Mouse (Mus musculus): ENCODE measurements around the gene Ankrd6.
A peak's percentile ranks its signal among the peaks of the same experiment; 100 is the strongest.

Ankrd6 gene

GRCm38 (mm10) chr4:32860184-32860965, 90.3 kb downstream of the Ankrd6 start:
- DNase-seq (ENCODE audit: low spot score in 2 of 2), result no peak

- DNase-seq (ENCODE audit: low spot score in 2 of 2), result no peak
Observed at GRCm38 (mm10) chr4:32855580-32855979, 95.1 kb downstream of the Ankrd6 start.

- DNase-seq (ENCODE audit: low spot score in 2 of 2), result no peak
Observed at GRCm38 (mm10) chr4:32854956-32855355, 95.7 kb downstream of the Ankrd6 start.

- no peak for DNase-seq (ENCODE audit: low spot score in 2 of 2)
Observed at GRCm38 (mm10) chr4:32853609-32854188, 96.9 kb downstream of the Ankrd6 start.

GRCm38 (mm10) chr4:32852819-32853218, 97.8 kb downstream of the Ankrd6 start:
- DNase-seq (ENCODE audit: low spot score in 2 of 2), result no peak

GRCm38 (mm10) chr4:32852294-32852693, 98.3 kb downstream of the Ankrd6 start:
- DNase-seq (ENCODE audit: low spot score in 2 of 2), result no peak

GRCm38 (mm10) chr4:32838401-32838800, 112.2 kb downstream of the Ankrd6 start:
- no peak for DNase-seq (ENCODE audit: low spot score in 2 of 2)

GRCm38 (mm10) chr4:32836071-32836470, 114.6 kb downstream of the Ankrd6 start:
- DNase-seq (ENCODE audit: low spot score in 2 of 2), result no peak

GRCm38 (mm10) chr4:32834541-32834940, 116.1 kb downstream of the Ankrd6 start:
- no peak for DNase-seq (ENCODE audit: low spot score in 2 of 2)

GRCm38 (mm10) chr4:32833494-32834282, 117.0 kb downstream of the Ankrd6 start:
- DNase-seq (ENCODE audit: low spot score in 2 of 2), result no peak

- DNase-seq (ENCODE audit: low spot score in 2 of 2), result no peak
Observed at GRCm38 (mm10) chr4:32829316-32829715, 121.3 kb downstream of the Ankrd6 start.

- DNase-seq (ENCODE audit: low spot score in 2 of 2), result no peak
Observed at GRCm38 (mm10) chr4:32828385-32829077, 122.1 kb downstream of the Ankrd6 start.

GRCm38 (mm10) chr4:32826925-32827324, 123.7 kb downstream of the Ankrd6 start:
- DNase-seq (ENCODE audit: low spot score in 2 of 2), result no peak

GRCm38 (mm10) chr4:32824254-32824653, 126.4 kb downstream of the Ankrd6 start:
- DNase-seq (ENCODE audit: low spot score in 2 of 2), result no peak

- no peak for DNase-seq (ENCODE audit: low spot score in 2 of 2)
Observed at GRCm38 (mm10) chr4:32820676-32821075, 130.0 kb downstream of the Ankrd6 start.

- DNase-seq (ENCODE audit: low spot score in 2 of 2), result no peak
Observed at GRCm38 (mm10) chr4:32817478-32817877, 133.2 kb downstream of the Ankrd6 start.

GRCm38 (mm10) chr4:32800577-32801170, 150.0 kb downstream of the Ankrd6 start:
- no peak for DNase-seq (ENCODE audit: low spot score in 2 of 2)

GRCm38 (mm10) chr4:32799966-32800576, 150.6 kb downstream of the Ankrd6 start, which contains the start of gene Lyrm2:
Gene Lyrm2 (plus strand): TSS chr4:32800253.
- DNase-seq (ENCODE audit: low spot score in 2 of 2), result peak; percentile 70 to 78

- DNase-seq (ENCODE audit: low spot score in 2 of 2), result no peak
Observed at GRCm38 (mm10) chr4:32798976-32799375, 151.7 kb downstream of the Ankrd6 start.

GRCm38 (mm10) chr4:32789020-32789419, 161.6 kb downstream of the Ankrd6 start:
- no peak for DNase-seq (ENCODE audit: low spot score in 2 of 2)

GRCm38 (mm10) chr4:32787110-32787509, 163.5 kb downstream of the Ankrd6 start:
- no peak for DNase-seq (ENCODE audit: low spot score in 2 of 2)
